Mouse (Mus musculus) retina, adult 2 months (tissue): ENCODE results near the gene Lrrc51.
"Not testable (repeated sequence)": the region's sequence is repeated elsewhere in the genome, so short reads cannot be mapped to it uniquely, and the experiment has no call there.

ENCODE experiments used
- DNase-seq: peaks from one replicate; pipeline ENCODE4 v3.0.0-alpha.2; 2012; ENCODE audit warnings: low read depth, low spot score

Lrrc51 gene

GRCm38 (mm10) chr7:101938348-101938747, 4.7 kb upstream of the Lrrc51 start:
- no peak for DNase-seq

- DNase-seq: no peak
Measured at GRCm38 (mm10) chr7:101937569-101937968, 3.9 kb upstream of the Lrrc51 start.

- no peak for DNase-seq
Measured at GRCm38 (mm10) chr7:101936996-101937395, 3.3 kb upstream of the Lrrc51 start.

GRCm38 (mm10) chr7:101935957-101936356, 2.3 kb upstream of the Lrrc51 start:
- no peak for DNase-seq

- no peak for DNase-seq
Measured at GRCm38 (mm10) chr7:101933300-101933699, 395 bp downstream of the Lrrc51 start.

- no peak for DNase-seq
Measured at GRCm38 (mm10) chr7:101932551-101932950, 1.1 kb downstream of the Lrrc51 start.

GRCm38 (mm10) chr7:101928093-101928492, 5.6 kb downstream of the Lrrc51 start:
- DNase-seq: no peak

- not testable (repeated sequence) for DNase-seq
Measured at GRCm38 (mm10) chr7:101925892-101926291, 7.8 kb downstream of the Lrrc51 start.

GRCm38 (mm10) chr7:101918071-101918470, 15.6 kb downstream of the Lrrc51 start:
- no peak for DNase-seq

- DNase-seq: no peak
Measured at GRCm38 (mm10) chr7:101911982-101912381, 21.7 kb downstream of the Lrrc51 start.

GRCm38 (mm10) chr7:101910138-101910537, 23.6 kb downstream of the Lrrc51 start:
- DNase-seq: no peak

GRCm38 (mm10) chr7:101908367-101908766, 25.3 kb downstream of the Lrrc51 start:
- DNase-seq: no peak

GRCm38 (mm10) chr7:101906696-101907095, 27.0 kb downstream of the Lrrc51 start:
- DNase-seq: no peak

GRCm38 (mm10) chr7:101906287-101906681, 27.4 kb downstream of the Lrrc51 start, which contains the start of gene Tomt:
Gene Tomt (minus strand): TSS chr7:101906359.
- no peak for DNase-seq

GRCm38 (mm10) chr7:101905561-101906286, 28.0 kb downstream of the Lrrc51 start, which contains the start of gene Lamtor1:
Gene Lamtor1 (plus strand): TSS chr7:101905904.
- peak; percentile 97 for DNase-seq

- no peak for DNase-seq
Measured at GRCm38 (mm10) chr7:101902846-101903245, 30.8 kb downstream of the Lrrc51 start.

- DNase-seq: no peak
Measured at GRCm38 (mm10) chr7:101901969-101902368, 31.7 kb downstream of the Lrrc51 start.

GRCm38 (mm10) chr7:101900331-101901097, 33.2 kb downstream of the Lrrc51 start:
- DNase-seq: no peak

GRCm38 (mm10) chr7:101896104-101897066, 37.3 kb downstream of the Lrrc51 start:
- DNase-seq: peak; percentile 98

GRCm38 (mm10) chr7:101895695-101896094, 38.0 kb downstream of the Lrrc51 start:
- no peak for DNase-seq

GRCm38 (mm10) chr7:101888460-101888859, 45.2 kb downstream of the Lrrc51 start:
- no peak for DNase-seq

- DNase-seq: no peak
Measured at GRCm38 (mm10) chr7:101886274-101886673, 47.4 kb downstream of the Lrrc51 start.
